Mouse (Mus musculus): ENCODE measurements around the gene Vsig2. TPM values are rescaled to one million over a fixed set of nuclear protein-coding genes. Genes with fewer than 3 reads are reported as not detected.

Vsig2 gene
- polyA plus RNA-seq, 1 experiment from 2014 or later = 94.9 TPM

DNA sequence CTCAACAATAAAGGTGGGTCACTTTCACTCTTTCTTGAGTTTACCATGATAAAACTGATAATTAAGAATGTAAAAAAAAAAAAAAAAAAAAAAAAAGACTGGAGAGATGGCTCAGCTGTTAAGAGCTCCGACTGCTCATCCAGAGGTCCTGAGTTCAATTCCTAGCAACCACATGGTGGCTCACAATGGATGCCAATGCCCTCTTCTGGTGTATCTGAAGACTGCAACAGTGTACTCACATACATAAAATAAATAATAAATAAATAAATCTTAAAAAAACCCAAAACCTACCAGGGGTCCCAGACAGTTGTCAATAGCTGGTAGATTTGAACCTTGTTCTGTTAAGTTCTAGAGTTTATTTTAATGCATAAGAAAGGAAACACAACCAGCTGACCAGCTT, 7.8 kb downstream of the Vsig2 start:
- H3K36me3 ChIP-seq (ENCODE audit: insufficient read depth, low read length) = no peaks in the 10 kb centered on the region
- H3K4me2 ChIP-seq (replicated peaks; ENCODE audit: low read depth, low read length) = no peak overlapping the region
- H3K4me1 ChIP-seq (ENCODE audit: insufficient read depth, low read depth, low read length) = peaks cover 1% of the 10 kb centered on the region; the same call in 1 of the 2 replicates
- H3K27me3 ChIP-seq (replicated peaks; ENCODE audit: insufficient read depth, low read length) = peaks cover 2% of the 10 kb centered on the region; the same call in 1 of the 2 replicates
- DNase-seq (ENCODE audit: low spot score) = peak; percentile 30
- H3K9me3 ChIP-seq (ENCODE audit: low read length) = no peaks in the 10 kb centered on the region
- H3K27ac ChIP-seq (ENCODE audit: low read length) = no peak overlapping the region
- no peak overlapping the region for H3K4me3 ChIP-seq (ENCODE audit: low read depth, low read length)
- WGBS = 79% methylated on average over 1 of the region's 1 CpGs
- H3K9ac ChIP-seq (replicated peaks; ENCODE audit: low read depth) = no peak overlapping the region
- no peak for ATAC-seq
- TF ChIP-seq EP300 (IDR thresholded peaks at IDR 0.05) (no peak), CTCF (IDR thresholded peaks at IDR 0.05) (peak; percentile 53)

DNA sequence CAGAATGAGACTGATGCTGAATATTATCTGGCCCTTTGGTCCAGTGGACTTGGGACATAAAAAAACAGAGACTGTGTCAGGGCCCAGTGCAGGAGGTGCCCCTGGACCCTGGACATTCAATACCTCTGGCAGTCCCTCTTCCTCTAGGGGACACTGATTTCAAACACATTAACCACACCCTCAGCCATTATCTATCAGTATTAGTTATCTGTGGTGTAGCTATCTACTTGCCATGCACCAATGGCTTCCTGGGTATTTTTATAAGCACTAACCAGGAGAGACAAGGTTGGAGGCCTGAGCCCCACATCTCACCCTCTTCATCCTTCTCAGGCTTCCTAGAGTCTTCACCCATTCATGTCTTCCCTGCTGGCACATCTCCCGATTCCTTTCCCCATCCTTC, 11.4 kb downstream of the Vsig2 start:
- TF ChIP-seq EP300 (IDR thresholded peaks at IDR 0.05) (no peak), CTCF (IDR thresholded peaks at IDR 0.05) (no peak)

DNA sequence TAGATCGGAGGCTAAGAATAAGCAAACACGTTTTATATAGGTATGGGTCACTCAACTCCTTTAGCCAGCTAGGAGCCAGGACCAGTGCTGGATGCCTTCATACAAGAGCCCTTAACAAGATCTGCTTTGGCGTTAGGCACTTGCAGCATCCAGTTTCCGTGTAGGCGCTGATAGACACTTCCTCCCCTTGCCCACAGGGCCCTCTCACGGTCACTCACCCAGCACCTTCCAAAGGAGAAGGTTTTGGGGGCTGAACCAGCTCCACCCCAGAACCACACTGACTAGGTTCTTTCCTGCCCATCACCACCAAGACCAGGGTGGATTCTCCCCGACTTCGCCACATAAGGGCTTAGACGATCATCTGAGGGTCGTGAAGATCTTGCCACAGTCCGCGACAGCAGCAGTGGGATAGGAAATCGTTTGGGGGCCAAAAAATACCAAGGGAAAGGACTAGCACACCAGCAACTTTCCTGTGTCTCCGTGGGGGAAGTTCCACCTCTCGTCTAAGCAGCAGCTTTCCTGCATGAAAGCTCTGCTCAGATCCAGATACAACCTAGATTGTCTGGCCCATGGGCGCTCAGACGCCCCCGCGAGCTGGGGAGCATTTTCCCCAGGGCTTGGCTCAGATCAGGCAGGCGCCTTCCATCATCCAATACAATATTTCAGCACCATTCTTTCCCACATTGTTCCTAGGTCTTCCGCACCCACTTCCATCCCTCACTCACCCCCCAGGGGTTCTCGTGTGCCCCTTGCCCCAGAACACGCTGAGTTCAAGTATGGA, 12.9 kb downstream of the Vsig2 start:
- peak overlapping the region; percentile 59 for H3K4me2 ChIP-seq (replicated peaks; ENCODE audit: low read depth, low read length)
- no peak overlapping the region for H3K27ac ChIP-seq (ENCODE audit: low read length)
- no peak overlapping the region for H3K9ac ChIP-seq (replicated peaks; ENCODE audit: low read depth)
- peak; percentile 9; the same call in 1 of the 2 replicates for ATAC-seq
- H3K27me3 ChIP-seq (replicated peaks; ENCODE audit: insufficient read depth, low read length) = peaks cover 6% of the 10 kb centered on the region; the same call in 1 of the 2 replicates
- peak; percentile 7 for DNase-seq (ENCODE audit: low spot score)
- no peaks in the 10 kb centered on the region for H3K36me3 ChIP-seq (ENCODE audit: insufficient read depth, low read length)
- 2% methylated on average over 23 of the region's 23 CpGs for WGBS
- H3K4me3 ChIP-seq (ENCODE audit: low read depth, low read length) = peak overlapping the region; percentile 25
- peaks cover 8% of the 10 kb centered on the region for H3K4me1 ChIP-seq (ENCODE audit: insufficient read depth, low read depth, low read length)
- TF ChIP-seq CTCF (IDR thresholded peaks at IDR 0.05) (0 out of 2 replicates have a peak, but pooled peaks have one; percentile 6), EP300 (IDR thresholded peaks at IDR 0.05) (no peak)
- no peaks in the 10 kb centered on the region for H3K9me3 ChIP-seq (ENCODE audit: low read length)

More for the DNA sequence above, 11.4 kb downstream of the Vsig2 start:
- Histone ChIP-seq H3K4me3 (ENCODE audit: low read depth, low read length) (no peak overlapping the region), H3K27ac (ENCODE audit: low read length) (no peak overlapping the region), H3K4me2 (replicated peaks; ENCODE audit: low read depth, low read length) (no peak overlapping the region), H3K9me3 (ENCODE audit: low read length) (no peaks in the 10 kb centered on the region), H3K36me3 (ENCODE audit: insufficient read depth, low read length) (no peaks in the 10 kb centered on the region), H3K27me3 (replicated peaks; ENCODE audit: insufficient read depth, low read length) (peaks cover 6% of the 10 kb centered on the region; the same call in 1 of the 2 replicates), H3K9ac (replicated peaks; ENCODE audit: low read depth) (no peak overlapping the region), H3K4me1 (ENCODE audit: insufficient read depth, low read depth, low read length) (peaks cover 8% of the 10 kb centered on the region)
- DNase-seq (ENCODE audit: low spot score) = no peak
- 59% methylated on average over 1 of the region's 1 CpGs for WGBS
- no peak for ATAC-seq

DNA sequence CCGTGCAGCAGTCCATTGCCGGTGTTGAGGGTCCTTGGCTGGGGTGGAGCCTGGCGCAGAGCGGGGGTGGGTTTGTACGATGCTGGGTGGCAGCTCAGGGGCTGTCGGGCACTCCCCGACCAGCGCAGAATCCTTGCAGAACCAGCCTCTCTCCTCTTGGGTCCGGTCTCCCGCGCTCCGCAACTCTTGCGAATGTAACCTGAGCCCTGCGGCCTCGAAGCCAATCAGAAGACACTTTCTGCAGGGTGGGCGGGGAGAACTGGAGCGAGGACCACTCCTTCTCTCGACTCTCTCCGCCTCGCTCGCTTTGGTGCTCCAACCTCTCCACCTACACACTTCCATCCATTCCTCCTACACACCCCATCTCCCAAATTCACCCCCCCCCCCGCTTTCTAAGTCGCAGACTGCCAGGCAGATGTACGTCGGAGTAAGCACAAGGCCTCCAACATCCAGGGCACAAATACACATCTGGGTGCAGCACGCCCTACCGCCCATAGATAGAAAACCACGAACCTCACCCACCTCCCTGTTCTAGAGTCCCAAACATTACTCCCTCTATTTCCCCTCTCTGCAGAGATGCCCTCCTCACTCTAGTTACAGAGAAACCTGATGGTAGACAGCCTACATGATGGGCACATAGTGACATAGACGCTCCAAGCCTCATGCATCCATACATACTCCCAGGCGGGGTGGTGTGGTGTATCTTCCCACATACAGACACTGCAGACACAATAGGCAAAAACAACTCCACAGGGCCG, 13.7 kb downstream of the Vsig2 start, which contains the start of gene Nrgn:
Nrgn (minus strand) TSS at position 369 of the 758 bp plus-strand sequence.
- peaks cover 8% of the 10 kb centered on the region for H3K4me1 ChIP-seq (ENCODE audit: insufficient read depth, low read depth, low read length)
- whole genome bisulfite sequencing = 5% methylated on average over 31 of the region's 31 CpGs
- no peak within 1 kb of the TSS for H3K27ac ChIP-seq (ENCODE audit: low read length)
- H3K4me3 ChIP-seq (ENCODE audit: low read depth, low read length) = peak within 1 kb of the TSS; percentile 25
- H3K27me3 ChIP-seq (replicated peaks; ENCODE audit: insufficient read depth, low read length) = peaks cover 6% of the 10 kb centered on the region; the same call in 1 of the 2 replicates
- H3K36me3 ChIP-seq (ENCODE audit: insufficient read depth, low read length) = no peaks in the 10 kb centered on the region
- H3K9ac ChIP-seq (replicated peaks; ENCODE audit: low read depth) = no peak within 1 kb of the TSS
- H3K4me2 ChIP-seq (replicated peaks; ENCODE audit: low read depth, low read length) = peak within 1 kb of the TSS; percentile 59
- ATAC-seq (peak; percentile 97), DNase-seq (ENCODE audit: low spot score) (peak; percentile 92)
- TF ChIP-seq EP300 (IDR thresholded peaks at IDR 0.05) (no peak), CTCF (IDR thresholded peaks at IDR 0.05) (no peak; the same call in 1 of the 2 replicates)
- H3K9me3 ChIP-seq (ENCODE audit: low read length) = no peaks in the 10 kb centered on the region

- TF ChIP-seq EP300 (IDR thresholded peaks at IDR 0.05) = no peak
- H3K36me3 ChIP-seq (ENCODE audit: insufficient read depth, low read length) = no peaks in the 10 kb centered on the region
- DNase-seq (ENCODE audit: low spot score) = peak; percentile 4
- no peak for ATAC-seq
- H3K4me2 ChIP-seq (replicated peaks; ENCODE audit: low read depth, low read length) = no peak overlapping the region
- WGBS = 90% methylated on average over 1 of the region's 1 CpGs
- no peak overlapping the region for H3K27ac ChIP-seq (ENCODE audit: low read length)
- H3K9me3 ChIP-seq (ENCODE audit: low read length) = no peaks in the 10 kb centered on the region
- peaks cover 8% of the 10 kb centered on the region for H3K4me1 ChIP-seq (ENCODE audit: insufficient read depth, low read depth, low read length)
- no peak overlapping the region for H3K4me3 ChIP-seq (ENCODE audit: low read depth, low read length)
- H3K27me3 ChIP-seq (replicated peaks; ENCODE audit: insufficient read depth, low read length) = peaks cover 6% of the 10 kb centered on the region; the same call in 1 of the 2 replicates
- no peak overlapping the region for H3K9ac ChIP-seq (replicated peaks; ENCODE audit: low read depth)
Measured at GRCm38 (mm10) chr9:37554279-37554678, 15.2 kb downstream of the Vsig2 start.
